Mouse (Mus musculus): Measurements from ENCODE around the gene Dusp7. TPM values are rescaled to one million over a fixed set of nuclear protein-coding genes. Genes with fewer than 3 reads are reported as not detected.
A peak's percentile ranks its signal among the peaks of the same experiment; 100 is the strongest.

Dusp7 gene
- total and polyA plus RNA-seq, 3 experiments = 5.5 to 12.2 TPM; not detected in 1

DNA sequence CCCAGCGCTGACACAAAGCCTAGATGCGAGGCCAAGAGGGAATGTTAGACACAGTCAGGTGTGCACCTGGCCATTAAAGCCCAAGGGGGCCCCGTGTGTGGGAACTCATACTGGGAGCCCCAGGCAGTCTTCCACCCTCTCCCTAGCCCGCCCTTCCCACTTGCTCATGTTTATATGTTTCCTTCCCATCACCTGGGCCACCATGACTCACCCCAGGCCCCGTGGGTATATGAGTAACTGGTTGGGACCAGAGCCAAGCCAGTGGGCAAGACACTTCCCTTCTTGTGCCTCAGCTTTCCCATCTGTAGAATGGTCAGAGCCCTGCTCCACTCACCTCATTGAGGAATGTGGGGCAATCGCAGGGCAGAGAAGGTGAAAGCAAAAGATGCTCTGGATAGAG, 7.3 kb upstream of the Dusp7 start:
- TF ChIP-seq BHLHE40 (IDR thresholded peaks at IDR 0.05; ENCODE audit: borderline replicate concordance, low read depth, low read length) (no peak), ZMIZ1 (IDR thresholded peaks at IDR 0.05; ENCODE audit: low read depth, low read length) (no peak), RAD21 (IDR thresholded peaks at IDR 0.05; ENCODE audit: low read depth, low read length) (no peak), GATA1 (IDR thresholded peaks at IDR 0.05; ENCODE audit: low read depth, low read length) (no peak), ETS1 (IDR thresholded peaks at IDR 0.05; ENCODE audit: low read depth, low read length) (0 out of 2 replicates have a peak, but pooled peaks have one; percentile 28), ZNF384 (IDR thresholded peaks at IDR 0.05; ENCODE audit: low read depth, low read length) (no peak), MAX (IDR thresholded peaks at IDR 0.05; ENCODE audit: low read length) (no peak), MYC (IDR thresholded peaks at IDR 0.05; ENCODE audit: low read depth, low read length) (no peak)
- no peaks in the 10 kb centered on the region for H3K27me3 ChIP-seq (ENCODE audit: control insufficient read depth in 1 of 2, insufficient read depth in 2 of 2, low read length in 2 of 2)
- no peak overlapping the region for H3K27ac ChIP-seq (ENCODE audit: control insufficient read depth, low read depth, low read length)

DNA sequence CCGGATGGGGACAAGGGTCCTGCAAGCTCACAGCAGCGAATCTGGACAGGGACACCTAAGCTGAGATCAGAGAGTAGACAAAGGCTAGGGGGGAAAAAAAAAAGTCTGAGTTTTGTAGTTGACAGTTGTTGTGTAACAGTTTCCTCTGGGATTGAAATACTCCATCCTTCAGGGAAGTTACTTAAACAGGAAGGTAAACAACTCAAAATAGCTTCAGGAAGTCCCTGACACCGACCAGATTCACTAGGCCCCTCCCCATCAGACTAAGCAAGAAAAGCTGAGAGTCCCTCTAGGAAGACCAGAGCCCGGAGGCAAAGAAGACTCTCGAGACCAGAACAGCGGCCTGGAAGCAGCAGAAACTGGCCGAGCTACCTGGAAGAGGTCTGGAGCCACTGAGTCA, 3.1 kb upstream of the Dusp7 start:
- H3K27ac ChIP-seq (ENCODE audit: control insufficient read depth, low read depth, low read length) = no peak overlapping the region
- peaks cover 15% of the 10 kb centered on the region for H3K79me2 ChIP-seq (ENCODE audit: control insufficient read depth, insufficient read depth, low read length, poor library complexity)
- TF ChIP-seq MYB (IDR thresholded peaks at IDR 0.05; ENCODE audit: low read depth, low read length) = no peak
- no peak for TF ChIP-seq MAFK (IDR thresholded peaks at IDR 0.05; ENCODE audit: borderline replicate concordance, low read depth, low read length)
- TF ChIP-seq ELF1 (IDR thresholded peaks at IDR 0.05; ENCODE audit: low read depth, low read length) = no peak
- no peak for TF ChIP-seq NRF1 (IDR thresholded peaks at IDR 0.05; ENCODE audit: insufficient read depth, low read depth, low read length, poor library complexity, severe bottlenecking)
- no peak for TF ChIP-seq KAT2A (conservative IDR thresholded peaks at IDR 0.05; ENCODE audit: low read depth, low read length)
- TF ChIP-seq BHLHE40 (IDR thresholded peaks at IDR 0.05; ENCODE audit: borderline replicate concordance, low read depth, low read length) = no peak
- TF ChIP-seq GATA1 (IDR thresholded peaks at IDR 0.05; ENCODE audit: low read depth, low read length) = no peak
- TF ChIP-seq EP300 (IDR thresholded peaks at IDR 0.05; ENCODE audit: low read depth in 1 of 2, low read length in 2 of 2) = no peak
- no peak for TF ChIP-seq RAD21 (IDR thresholded peaks at IDR 0.05; ENCODE audit: low read depth, low read length)
- TF ChIP-seq CTCF (IDR thresholded peaks at IDR 0.05 in 2 of 3, conservative IDR thresholded peaks at IDR 0.05 in 1 of 3; ENCODE audit: control insufficient read depth in 1 of 3, insufficient read depth in 1 of 3, low read depth in 2 of 3, low read length in 3 of 3, poor library complexity in 1 of 3, severe bottlenecking in 1 of 3) = no peak
- TF ChIP-seq TBP (IDR thresholded peaks at IDR 0.05; ENCODE audit: low read depth, low read length) = no peak
- no peak for TF ChIP-seq CHD2 (IDR thresholded peaks at IDR 0.05; ENCODE audit: low read length)
- TF ChIP-seq TCF12 (IDR thresholded peaks at IDR 0.05; ENCODE audit: low read depth, low read length) = no peak
- no peak for TF ChIP-seq POLR2A (IDR thresholded peaks at IDR 0.05; ENCODE audit: control insufficient read depth in 1 of 2, insufficient read depth in 1 of 2, low read depth in 1 of 2, low read length in 2 of 2, poor library complexity in 1 of 2)
- no peak for TF ChIP-seq E2F4 (IDR thresholded peaks at IDR 0.05; ENCODE audit: borderline replicate concordance, low read depth, low read length)
- no peak for TF ChIP-seq POLR2AphosphoS2 (IDR thresholded peaks at IDR 0.05; ENCODE audit: low read length)
- TF ChIP-seq ZKSCAN1 (IDR thresholded peaks at IDR 0.05; ENCODE audit: low read depth, low read length) = no peak
- no peak for TF ChIP-seq ETS1 (IDR thresholded peaks at IDR 0.05; ENCODE audit: low read depth, low read length)
- no peak for TF ChIP-seq CHD1 (IDR thresholded peaks at IDR 0.05; ENCODE audit: low read depth, low read length)
- no peak for TF ChIP-seq MEF2A (IDR thresholded peaks at IDR 0.05; ENCODE audit: extremely low read depth, insufficient replicate concordance, low read depth, low read length, poor library complexity, severe bottlenecking)
- peaks cover 0 to 4% of the 10 kb centered on the region in 2 experiments; a peak in 2 of 4 replicates for H3K36me3 ChIP-seq (ENCODE audit: control insufficient read depth in 1 of 2, insufficient read depth in 2 of 2, low read length in 2 of 2)
- no peak overlapping the region for H3K4me3 ChIP-seq (ENCODE audit: control insufficient read depth in 1 of 2, insufficient read depth in 1 of 2, low read depth in 2 of 2, low read length in 2 of 2)
- H3K9ac ChIP-seq (ENCODE audit: control insufficient read depth, low read depth, low read length, poor library complexity, severe bottlenecking) = no peak overlapping the region
- H3K9me3 ChIP-seq (replicated peaks; ENCODE audit: insufficient read depth, low read length) = no peaks in the 10 kb centered on the region
- DNase-seq (ENCODE audit: low read depth, low spot score) = no peak
- H3K27me3 ChIP-seq (ENCODE audit: control insufficient read depth in 1 of 2, insufficient read depth in 2 of 2, low read length in 2 of 2) = no peaks in the 10 kb centered on the region
- H3K4me1 ChIP-seq (ENCODE audit: control insufficient read depth in 1 of 2, insufficient read depth in 2 of 2, low read length in 2 of 2) = peaks cover 0 to 25% of the 10 kb centered on the region in 2 experiments; a peak in 2 of 4 replicates

More for the DNA sequence above, 7.3 kb upstream of the Dusp7 start:
- DNase-seq (ENCODE audit: low read depth, low spot score) = peak; percentile 45
- Histone ChIP-seq H3K9ac (ENCODE audit: control insufficient read depth, low read depth, low read length, poor library complexity, severe bottlenecking) (no peak overlapping the region), H3K79me2 (ENCODE audit: control insufficient read depth, insufficient read depth, low read length, poor library complexity) (no peaks in the 10 kb centered on the region), H3K4me3 (ENCODE audit: control insufficient read depth in 1 of 2, insufficient read depth in 1 of 2, low read depth in 2 of 2, low read length in 2 of 2) (no peak overlapping the region), H3K4me1 (ENCODE audit: control insufficient read depth in 1 of 2, insufficient read depth in 2 of 2, low read length in 2 of 2) (peaks cover 0 to 11% of the 10 kb centered on the region in 2 experiments; a peak in 2 of 4 replicates), H3K9me3 (replicated peaks; ENCODE audit: insufficient read depth, low read length) (no peaks in the 10 kb centered on the region), H3K36me3 (ENCODE audit: control insufficient read depth in 1 of 2, insufficient read depth in 2 of 2, low read length in 2 of 2) (no peaks in the 10 kb centered on the region)
